Mouse (Mus musculus): ENCODE data around the gene Ccdc81. TPM values are rescaled to one million over a fixed set of nuclear protein-coding genes. Genes with fewer than 3 reads are reported as not detected.

The Ccdc81 gene
- total RNA-seq, 1 experiment: 0.13 TPM

- DNase-seq (ENCODE audit: low read depth, low spot score): no peak
- no peak for TF ChIP-seq ZNF384 (IDR thresholded peaks at IDR 0.05; ENCODE audit: low read depth, low read length)
- no peak for TF ChIP-seq ZC3H11A (IDR thresholded peaks at IDR 0.05; ENCODE audit: borderline replicate concordance, low read depth, low read length)
- TF ChIP-seq CHD2 (IDR thresholded peaks at IDR 0.05; ENCODE audit: low read depth, low read length): no peak
- TF ChIP-seq MAFK (IDR thresholded peaks at IDR 0.05; ENCODE audit: insufficient read depth, low read depth, low read length): no peak
- TF ChIP-seq HCFC1 (IDR thresholded peaks at IDR 0.05; ENCODE audit: borderline replicate concordance, insufficient read depth, low read length): no peak
- Histone ChIP-seq H3K27ac (ENCODE audit: insufficient read depth, low read depth, low read length, poor library complexity, severe bottlenecking) (no peak overlapping the region), H3K9me3 (ENCODE audit: control insufficient read depth, insufficient read depth, low read depth, low read length) (no peaks in the 10 kb centered on the region), H3K36me3 (ENCODE audit: control insufficient read depth, insufficient read depth, low read length, poor library complexity, severe bottlenecking) (no peaks in the 10 kb centered on the region), H3K4me1 (ENCODE audit: control insufficient read depth in 2 of 2, insufficient read depth in 2 of 2, low read length in 2 of 2, poor library complexity in 1 of 2) (no peaks in the 10 kb centered on the region), H3K9ac (ENCODE audit: insufficient read depth, low read depth, low read length, poor library complexity, severe bottlenecking) (no peak overlapping the region), H3K4me3 (ENCODE audit: insufficient read depth in 1 of 2, low read depth in 1 of 2, low read length in 2 of 2, poor library complexity in 1 of 2, severe bottlenecking in 1 of 2) (no peak overlapping the region)
- in situ Hi-C loops (cut with MboI; ENCODE audit: low sequenced_read_pairs in 2 of 2, unreplicated experiment in 2 of 2): loop anchor here (10.0 to 25.0 kb wide), 2 partner anchors 333 to 341 kb away; no protein-coding TSS in a partner anchor
Measured at GRCm38 (mm10) chr7:89845669-89846068, 57.8 kb downstream of the Ccdc81 start.

GRCm38 (mm10) chr7:89843533-89843932 is 59.9 kb downstream of the Ccdc81 start:
- no peak overlapping the region for H3K4me3 ChIP-seq (ENCODE audit: insufficient read depth in 1 of 2, low read depth in 1 of 2, low read length in 2 of 2, poor library complexity in 1 of 2, severe bottlenecking in 1 of 2)
- in situ Hi-C loops (cut with MboI; ENCODE audit: low sequenced_read_pairs in 2 of 2, unreplicated experiment in 2 of 2): loop anchor here (10.0 to 25.0 kb wide), 2 partner anchors 331 to 339 kb away; no protein-coding TSS in a partner anchor
- TF ChIP-seq CHD2 (IDR thresholded peaks at IDR 0.05; ENCODE audit: low read depth, low read length): no peak
- peak; percentile 75; the same call in 1 of the 2 replicates for TF ChIP-seq ZC3H11A (IDR thresholded peaks at IDR 0.05; ENCODE audit: borderline replicate concordance, low read depth, low read length)
- no peak overlapping the region for H3K27ac ChIP-seq (ENCODE audit: insufficient read depth, low read depth, low read length, poor library complexity, severe bottlenecking)
- peak; percentile 50 for DNase-seq (ENCODE audit: low read depth, low spot score)
- no peaks in the 10 kb centered on the region for H3K36me3 ChIP-seq (ENCODE audit: control insufficient read depth, insufficient read depth, low read length, poor library complexity, severe bottlenecking)
- H3K9ac ChIP-seq (ENCODE audit: insufficient read depth, low read depth, low read length, poor library complexity, severe bottlenecking): no peak overlapping the region
- H3K9me3 ChIP-seq (ENCODE audit: control insufficient read depth, insufficient read depth, low read depth, low read length): no peaks in the 10 kb centered on the region
- no peaks in the 10 kb centered on the region for H3K4me1 ChIP-seq (ENCODE audit: control insufficient read depth in 2 of 2, insufficient read depth in 2 of 2, low read length in 2 of 2, poor library complexity in 1 of 2)

DNA sequence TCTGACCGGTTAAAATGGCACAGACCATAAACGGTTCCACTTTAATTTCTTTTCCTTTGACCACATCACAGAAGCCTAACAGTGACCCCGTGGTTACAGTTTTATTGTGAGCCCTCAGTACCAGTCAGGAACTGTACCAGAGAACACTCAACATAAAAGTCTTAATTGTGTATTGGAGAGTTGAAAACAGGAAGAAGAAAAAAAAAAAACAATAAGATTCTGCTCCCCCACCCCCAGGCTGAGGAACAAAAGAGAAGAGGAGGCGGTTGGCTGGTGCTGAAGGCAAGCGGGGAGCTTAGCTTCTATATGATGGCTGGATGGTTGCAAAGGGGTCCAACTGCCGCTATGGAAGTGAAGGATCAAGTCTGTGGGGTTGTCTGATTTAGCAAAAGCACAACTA is 60.3 kb downstream of the Ccdc81 start:
- no peaks in the 10 kb centered on the region for H3K4me1 ChIP-seq (ENCODE audit: control insufficient read depth in 2 of 2, insufficient read depth in 2 of 2, low read length in 2 of 2, poor library complexity in 1 of 2)
- no peak overlapping the region for H3K4me3 ChIP-seq (ENCODE audit: insufficient read depth in 1 of 2, low read depth in 1 of 2, low read length in 2 of 2, poor library complexity in 1 of 2, severe bottlenecking in 1 of 2)
- TF ChIP-seq HCFC1 (IDR thresholded peaks at IDR 0.05; ENCODE audit: borderline replicate concordance, insufficient read depth, low read length) (no peak), ZNF384 (IDR thresholded peaks at IDR 0.05; ENCODE audit: low read depth, low read length) (no peak), CHD2 (IDR thresholded peaks at IDR 0.05; ENCODE audit: low read depth, low read length) (no peak), ZC3H11A (IDR thresholded peaks at IDR 0.05; ENCODE audit: borderline replicate concordance, low read depth, low read length) (no peak), MAFK (IDR thresholded peaks at IDR 0.05; ENCODE audit: insufficient read depth, low read depth, low read length) (no peak)
- H3K9me3 ChIP-seq (ENCODE audit: control insufficient read depth, insufficient read depth, low read depth, low read length): no peaks in the 10 kb centered on the region
- in situ Hi-C loops (cut with MboI; ENCODE audit: low sequenced_read_pairs in 2 of 2, unreplicated experiment in 2 of 2): loop anchor here (10.0 to 25.0 kb wide), 2 partner anchors 331 to 338 kb away; no protein-coding TSS in a partner anchor
- no peaks in the 10 kb centered on the region for H3K36me3 ChIP-seq (ENCODE audit: control insufficient read depth, insufficient read depth, low read length, poor library complexity, severe bottlenecking)
- no peak overlapping the region for H3K9ac ChIP-seq (ENCODE audit: insufficient read depth, low read depth, low read length, poor library complexity, severe bottlenecking)
- DNase-seq (ENCODE audit: low read depth, low spot score): no peak
- H3K27ac ChIP-seq (ENCODE audit: insufficient read depth, low read depth, low read length, poor library complexity, severe bottlenecking): no peak overlapping the region

- Histone ChIP-seq H3K4me3 (ENCODE audit: insufficient read depth in 1 of 2, low read depth in 1 of 2, low read length in 2 of 2, poor library complexity in 1 of 2, severe bottlenecking in 1 of 2) (no peak overlapping the region), H3K9me3 (ENCODE audit: control insufficient read depth, insufficient read depth, low read depth, low read length) (no peaks in the 10 kb centered on the region), H3K36me3 (ENCODE audit: control insufficient read depth, insufficient read depth, low read length, poor library complexity, severe bottlenecking) (no peaks in the 10 kb centered on the region), H3K4me1 (ENCODE audit: control insufficient read depth in 2 of 2, insufficient read depth in 2 of 2, low read length in 2 of 2, poor library complexity in 1 of 2) (no peaks in the 10 kb centered on the region), H3K9ac (ENCODE audit: insufficient read depth, low read depth, low read length, poor library complexity, severe bottlenecking) (no peak overlapping the region), H3K27ac (ENCODE audit: insufficient read depth, low read depth, low read length, poor library complexity, severe bottlenecking) (no peak overlapping the region)
- in situ Hi-C loops (cut with MboI; ENCODE audit: low sequenced_read_pairs in 2 of 2, unreplicated experiment in 2 of 2): loop anchor here (10.0 to 25.0 kb wide), 2 partner anchors 330 to 338 kb away; no protein-coding TSS in a partner anchor
- no peak for DNase-seq (ENCODE audit: low read depth, low spot score)
- TF ChIP-seq CHD2 (IDR thresholded peaks at IDR 0.05; ENCODE audit: low read depth, low read length): no peak
- TF ChIP-seq ZC3H11A (IDR thresholded peaks at IDR 0.05; ENCODE audit: borderline replicate concordance, low read depth, low read length): no peak
- no peak for TF ChIP-seq ZNF384 (IDR thresholded peaks at IDR 0.05; ENCODE audit: low read depth, low read length)
Measured at GRCm38 (mm10) chr7:89842404-89842715, 61.1 kb downstream of the Ccdc81 start.
